Mouse (Mus musculus) A20 (cell line): ENCODE results near the gene Thoc3.

ENCODE experiments used
- DNase-seq: peaks from one replicate; pipeline ENCODE4 v3.0.0-alpha.2; 2011; ENCODE audit warnings: low read depth, low spot score

The Thoc3 gene

GRCm38 (mm10) chr13:54443693-54444092 lies 25.0 kb downstream of the Thoc3 start:
- no peak for DNase-seq

GRCm38 (mm10) chr13:54439912-54440311 lies 28.7 kb downstream of the Thoc3 start:
- DNase-seq = no peak

DNA sequence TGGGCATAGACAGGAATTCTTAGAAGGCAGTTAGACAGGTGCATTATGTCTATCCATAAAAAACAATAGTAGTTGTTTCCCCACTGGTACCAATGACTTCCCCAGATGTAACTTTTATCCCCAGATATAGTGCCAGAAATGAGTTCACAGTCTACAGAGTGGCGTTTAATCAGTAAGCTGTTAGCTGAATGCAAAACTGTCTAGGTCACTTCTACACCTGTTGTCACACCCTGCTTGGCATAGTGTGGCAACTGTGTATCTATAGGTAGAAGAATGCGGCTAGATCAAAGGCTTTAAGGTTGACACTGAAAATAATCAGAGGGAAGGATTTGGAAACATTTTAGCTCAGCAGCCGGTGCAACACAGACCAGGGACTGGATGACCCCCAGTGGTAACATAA lies 29.8 kb downstream of the Thoc3 start:
- DNase-seq = peak; percentile 32

GRCm38 (mm10) chr13:54437083-54437482 lies 31.6 kb downstream of the Thoc3 start:
- no peak for DNase-seq

DNA sequence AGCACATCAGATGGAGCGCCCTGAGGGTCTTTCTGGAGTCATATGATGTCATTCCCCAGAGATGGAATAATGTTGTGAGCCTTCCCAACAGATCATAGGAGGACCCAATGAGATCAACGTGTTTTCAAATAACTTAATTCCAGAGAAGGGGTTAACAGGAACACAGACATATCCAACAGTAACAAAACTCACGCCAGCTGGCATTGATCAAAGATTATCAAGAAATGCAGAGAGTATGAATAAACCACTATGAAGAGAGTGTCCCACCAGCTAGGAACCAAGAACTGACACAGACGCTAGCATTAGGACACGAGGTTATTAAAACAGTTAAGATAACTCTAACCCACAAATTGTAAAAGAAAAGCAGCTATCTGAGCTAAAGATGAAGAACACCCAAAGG lies 32.0 kb downstream of the Thoc3 start:
- no peak for DNase-seq

GRCm38 (mm10) chr13:54431161-54431560 lies 37.5 kb downstream of the Thoc3 start:
- DNase-seq = no peak

DNA sequence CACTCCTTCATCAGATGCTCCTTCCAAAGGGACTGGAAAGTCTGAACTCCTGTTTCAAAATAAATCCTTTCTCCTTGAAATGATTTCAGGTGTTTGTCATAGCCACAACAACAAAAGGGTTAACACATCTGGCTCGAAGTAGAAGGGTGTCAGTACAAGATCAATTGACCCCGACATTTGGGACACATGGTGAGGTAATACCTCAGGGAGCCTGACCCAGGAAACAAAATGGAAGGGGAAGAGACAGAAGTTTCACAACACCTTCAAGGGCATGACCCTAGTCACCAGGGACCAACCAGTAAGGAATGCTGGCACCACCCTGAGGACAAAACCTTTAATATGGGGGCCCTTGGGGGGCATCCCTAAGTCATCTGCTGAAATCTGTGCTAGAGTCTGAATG lies 38.6 kb downstream of the Thoc3 start:
- no peak for DNase-seq

- DNase-seq = no peak
These were observed 39.9 kb downstream of the Thoc3 start for GRCm38 (mm10) chr13:54428771-54429170.

- DNase-seq = peak; percentile 86
These were observed 41.6 kb downstream of the Thoc3 start for GRCm38 (mm10) chr13:54426781-54427655.

GRCm38 (mm10) chr13:54425269-54425668 lies 43.4 kb downstream of the Thoc3 start:
- DNase-seq = peak; percentile 96

DNA sequence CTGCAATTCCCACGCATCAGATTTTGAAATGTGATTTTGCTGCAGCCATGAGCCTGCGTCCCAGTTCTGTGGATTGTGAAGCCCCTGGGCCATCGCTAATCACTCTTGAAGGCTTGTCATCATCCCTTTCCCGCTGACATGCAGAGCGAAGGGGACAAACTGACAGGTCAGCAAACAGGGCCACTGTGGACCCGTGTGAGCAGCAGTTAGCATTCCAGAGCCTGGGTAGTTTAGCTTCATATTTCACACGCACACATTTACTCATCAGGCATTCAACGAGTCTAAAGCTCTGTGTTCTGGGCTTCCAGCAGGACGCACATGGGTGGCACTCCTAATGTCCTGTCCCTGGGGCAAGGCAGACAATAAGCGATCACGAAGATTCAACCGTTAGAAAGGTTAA lies 48.4 kb downstream of the Thoc3 start:
- no peak for DNase-seq

DNA sequence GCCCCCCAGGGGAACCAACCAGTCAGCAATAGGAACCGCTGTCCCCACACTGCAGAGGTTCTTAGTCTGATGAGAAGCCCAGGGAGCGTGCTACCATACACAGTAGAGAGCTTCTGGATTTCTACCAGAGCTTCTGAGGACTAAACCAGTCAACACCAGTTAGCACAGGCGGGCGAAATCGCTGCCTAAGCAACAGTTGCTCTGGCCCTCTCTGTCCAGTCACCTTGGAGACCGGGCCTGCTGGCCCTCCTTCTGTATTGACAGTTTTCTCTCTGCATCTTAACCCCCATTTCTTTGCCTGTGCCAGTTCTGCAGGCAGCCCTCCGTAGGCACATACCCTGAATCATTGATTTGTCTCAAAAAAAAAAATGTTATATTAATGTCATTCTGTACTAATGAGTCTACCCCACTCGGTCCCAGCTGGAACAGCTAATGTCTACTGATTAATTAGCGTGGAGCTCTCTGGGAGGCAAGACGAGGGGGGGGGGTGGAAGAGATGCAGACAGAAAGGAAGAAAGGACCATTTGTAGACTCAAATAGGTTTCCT lies 49.8 kb downstream of the Thoc3 start:
- DNase-seq = no peak

GRCm38 (mm10) chr13:54415059-54415458 lies 53.6 kb downstream of the Thoc3 start:
- DNase-seq = no peak

DNA sequence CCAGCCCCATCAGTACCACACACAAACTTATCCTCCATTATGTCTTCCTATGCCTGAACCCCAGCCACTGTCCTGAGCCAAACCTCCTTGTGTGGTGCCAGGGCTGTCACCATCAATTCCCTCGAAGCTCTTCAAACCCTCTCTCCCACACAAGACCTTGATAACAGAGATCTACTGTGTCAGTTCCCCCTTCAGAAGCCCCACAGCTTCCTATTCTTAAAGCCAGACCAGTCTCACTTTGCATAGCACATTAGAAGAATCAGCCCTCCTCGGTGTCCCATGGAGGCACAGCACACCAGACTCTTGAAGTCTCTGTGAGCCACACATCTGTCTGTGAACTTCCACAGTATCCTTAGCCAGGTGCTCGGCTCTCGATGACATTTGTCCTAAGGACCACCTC lies 55.9 kb downstream of the Thoc3 start:
- peak; percentile 53 for DNase-seq

DNA sequence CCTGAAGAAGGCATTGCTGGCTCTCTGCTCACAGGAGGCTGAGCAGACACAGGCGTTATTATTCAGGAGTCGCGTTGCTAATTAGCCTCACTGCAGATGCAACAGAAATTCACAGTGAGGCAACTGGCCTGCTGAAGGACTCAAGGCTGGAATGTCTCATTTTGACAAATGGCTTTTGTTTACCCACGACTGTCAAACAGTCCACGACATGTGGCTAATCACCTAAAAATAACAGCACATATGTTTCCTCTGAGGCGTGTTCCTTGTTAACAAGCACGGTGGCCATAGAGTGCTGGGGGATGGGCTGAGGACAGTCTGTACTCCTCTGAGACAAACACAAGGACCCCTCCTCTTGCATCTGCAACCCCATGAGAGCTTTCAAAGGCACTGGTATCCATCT lies 56.4 kb downstream of the Thoc3 start:
- DNase-seq = peak; percentile 49

GRCm38 (mm10) chr13:54411656-54412055 lies 57.0 kb downstream of the Thoc3 start:
- DNase-seq = no peak
